Mouse (Mus musculus) MEL (cell line): ENCODE measurements around the gene Nipa1. TPM values are rescaled to one million over a fixed set of nuclear protein-coding genes. Genes with fewer than 3 reads are reported as not detected.

Experiments
- DNase-seq: peaks from one replicate; pipeline ENCODE4 v3.0.0; 2011; ENCODE audit warnings: low read depth, low spot score
- H3K27ac ChIP-seq: 2 replicates; pipeline ENCODE4 v1.5.1; 2012; ENCODE audit warnings: low read depth, mild to moderate bottlenecking, control low read depth, low read length, moderate library complexity; ENCODE audit not compliant: control insufficient read depth
- H3K27me3 ChIP-seq, 2 experiments: fragments of 150-350 bp in 1 of 2; sonication (generic) in 1 of 2; 2 replicates each; pipeline ENCODE4 v1.6.1; 2012; ENCODE audit warnings: low read length in 2 of 2, mild to moderate bottlenecking in 2 of 2, improper control_type of control experiment in 1 of 2, moderate library complexity in 1 of 2; ENCODE audit not compliant: insufficient read depth in 2 of 2, control insufficient read depth in 1 of 2
- H3K36me3 ChIP-seq, 2 experiments: 2 replicates each; pipeline ENCODE4 v1.6.1; 2012 to 2014; ENCODE audit warnings: low read length in 2 of 2, improper control_type of control experiment in 1 of 2, inconsistent platforms in 1 of 2, mild to moderate bottlenecking in 1 of 2; ENCODE audit not compliant: insufficient read depth in 2 of 2, control insufficient read depth in 1 of 2
- H3K4me1 ChIP-seq, 2 experiments: fragments of 150-350 bp in 1 of 2; sonication (generic) in 1 of 2; 2 replicates each; pipeline ENCODE4 v1.6.1; 2012; ENCODE audit warnings: low read length in 2 of 2, improper control_type of control experiment in 1 of 2, mild to moderate bottlenecking in 1 of 2; ENCODE audit not compliant: insufficient read depth in 2 of 2, control insufficient read depth in 1 of 2
- H3K4me3 ChIP-seq, 2 experiments: fragments of 150-350 bp in 1 of 2; sonication (generic) in 1 of 2; 2 replicates each; pipeline ENCODE4 v1.5.1; 2012; ENCODE audit warnings: low read depth in 2 of 2, low read length in 2 of 2, mild to moderate bottlenecking in 2 of 2, moderate library complexity in 2 of 2, control low read depth in 1 of 2, improper control_type of control experiment in 1 of 2; ENCODE audit not compliant: control insufficient read depth in 1 of 2, insufficient read depth in 1 of 2
- H3K79me2 ChIP-seq: 2 replicates; pipeline ENCODE4 v1.6.1; 2012; ENCODE audit warnings: mild to moderate bottlenecking, low read length, moderate library complexity; ENCODE audit not compliant: control insufficient read depth, poor library complexity, insufficient read depth
- H3K9ac ChIP-seq: 2 replicates; pipeline ENCODE4 v1.6.1; 2012; ENCODE audit warnings: low read depth, mild to moderate bottlenecking, control low read depth, low read length, moderate library complexity; ENCODE audit not compliant: control insufficient read depth, poor library complexity, severe bottlenecking
- H3K9me3 ChIP-seq: fragments of 150-350 bp; sonication (generic); replicated peaks from 2 replicates; pipeline ENCODE4 v1.6.1; 2012; ENCODE audit warnings: mild to moderate bottlenecking, low read length, improper control_type of control experiment, moderate library complexity; ENCODE audit not compliant: insufficient read depth
- BHLHE40 ChIP-seq: IDR thresholded peaks from 2 replicates; pipeline ENCODE4 v1.6.1; 2012; ENCODE audit warnings: low read depth, mild to moderate bottlenecking, inconsistent platforms, low read length, improper control_type of control experiment, borderline replicate concordance
- CHD1 ChIP-seq: IDR thresholded peaks from 2 replicates; pipeline ENCODE4 v1.6.1; 2012; ENCODE audit warnings: low read depth, mild to moderate bottlenecking, inconsistent platforms, low read length, improper control_type of control experiment
- CHD2 ChIP-seq: IDR thresholded peaks from 2 replicates; pipeline ENCODE4 v1.6.1; 2011; ENCODE audit warnings: low read length, improper control_type of control experiment
- CTCF ChIP-seq, 3 experiments: IDR thresholded peaks in 2 of 3; conservative IDR thresholded peaks in 1 of 3; 2 replicates each; pipeline ENCODE4 v1.5.1; 2011 to 2012; ENCODE audit warnings: low read length in 3 of 3, low read depth in 2 of 3, mild to moderate bottlenecking in 2 of 3, improper control_type of control experiment in 1 of 3, inconsistent platforms in 1 of 3, mixed read lengths in 1 of 3, moderate library complexity in 1 of 3; ENCODE audit not compliant: control insufficient read depth in 1 of 3, insufficient read depth in 1 of 3, poor library complexity in 1 of 3, severe bottlenecking in 1 of 3
- E2F4 ChIP-seq: IDR thresholded peaks from 2 replicates; pipeline ENCODE4 v1.6.1; 2011; ENCODE audit warnings: low read depth, low read length, improper control_type of control experiment, borderline replicate concordance
- EP300 ChIP-seq, 2 experiments: IDR thresholded peaks; 2 replicates each; pipeline ENCODE4 v1.6.1; 2011; ENCODE audit warnings: improper control_type of control experiment in 2 of 2, low read length in 2 of 2, low read depth in 1 of 2, mild to moderate bottlenecking in 1 of 2
- ETS1 ChIP-seq: IDR thresholded peaks from 2 replicates; pipeline ENCODE4 v1.6.1; 2012; ENCODE audit warnings: low read depth, mild to moderate bottlenecking, inconsistent platforms, low read length, improper control_type of control experiment, moderate library complexity
- GABPA ChIP-seq: IDR thresholded peaks from 2 replicates; pipeline ENCODE4 v1.6.1; 2012; ENCODE audit warnings: low read depth, mild to moderate bottlenecking, inconsistent platforms, low read length, improper control_type of control experiment, moderate library complexity
- GATA1 ChIP-seq: IDR thresholded peaks from 2 replicates; pipeline ENCODE4 v1.6.1; 2011; ENCODE audit warnings: low read depth, low read length, improper control_type of control experiment
- JUND ChIP-seq: IDR thresholded peaks from 2 replicates; pipeline ENCODE4 v1.6.1; 2011; ENCODE audit warnings: low read depth, mild to moderate bottlenecking, improper control_type of control experiment, low read length
- KAT2A ChIP-seq: conservative IDR thresholded peaks from 2 replicates; pipeline ENCODE4 v1.6.1; 2012; ENCODE audit warnings: low read depth, low read length, improper control_type of control experiment, inconsistent platforms
- MAX ChIP-seq: IDR thresholded peaks from 2 replicates; pipeline ENCODE4 v1.6.1; 2011; ENCODE audit warnings: low read length, improper control_type of control experiment
- MAZ ChIP-seq: IDR thresholded peaks from 2 replicates; pipeline ENCODE4 v1.6.1; 2012; ENCODE audit warnings: low read depth, mild to moderate bottlenecking, inconsistent platforms, low read length, improper control_type of control experiment
- MEF2A ChIP-seq: IDR thresholded peaks from 2 replicates; pipeline ENCODE4 v1.6.1; 2014; ENCODE audit warnings: low read depth, mild to moderate bottlenecking, inconsistent platforms, low read length, improper control_type of control experiment; ENCODE audit not compliant: poor library complexity, insufficient replicate concordance, severe bottlenecking; ENCODE audit errors: extremely low read depth
- MXI1 ChIP-seq: IDR thresholded peaks from 2 replicates; pipeline ENCODE4 v1.6.1; 2011; ENCODE audit warnings: mild to moderate bottlenecking, low read depth, low read length, improper control_type of control experiment
- MYB ChIP-seq: IDR thresholded peaks from 2 replicates; pipeline ENCODE4 v1.6.1; 2011; ENCODE audit warnings: mild to moderate bottlenecking, low read depth, low read length, improper control_type of control experiment
- MYC ChIP-seq: IDR thresholded peaks from 2 replicates; pipeline ENCODE4 v1.6.1; 2011; ENCODE audit warnings: low read depth, mild to moderate bottlenecking, low read length, improper control_type of control experiment, moderate library complexity
- NELFE ChIP-seq: IDR thresholded peaks from 2 replicates; pipeline ENCODE4 v1.6.1; 2011; ENCODE audit warnings: low read depth, low read length, improper control_type of control experiment
- NRF1 ChIP-seq: IDR thresholded peaks from 2 replicates; pipeline ENCODE4 v1.6.1; 2014; ENCODE audit warnings: low read depth, mild to moderate bottlenecking, inconsistent platforms, low read length, improper control_type of control experiment, moderate library complexity; ENCODE audit not compliant: poor library complexity, insufficient read depth, severe bottlenecking
- POLR2A ChIP-seq, 2 experiments: IDR thresholded peaks; 2 replicates each; pipeline ENCODE4 v1.6.1; 2011 to 2012; ENCODE audit warnings: low read length in 2 of 2, mild to moderate bottlenecking in 2 of 2, control low read depth in 1 of 2, improper control_type of control experiment in 1 of 2, low read depth in 1 of 2, moderate library complexity in 1 of 2; ENCODE audit not compliant: control insufficient read depth in 1 of 2, insufficient read depth in 1 of 2, poor library complexity in 1 of 2
- POLR2AphosphoS2 ChIP-seq: IDR thresholded peaks from 2 replicates; pipeline ENCODE4 v1.6.1; 2011; ENCODE audit warnings: low read length, improper control_type of control experiment
- RAD21 ChIP-seq: IDR thresholded peaks from 2 replicates; pipeline ENCODE4 v1.6.1; 2011; ENCODE audit warnings: mild to moderate bottlenecking, low read depth, low read length, improper control_type of control experiment
- RCOR1 ChIP-seq: IDR thresholded peaks from 2 replicates; pipeline ENCODE4 v1.6.1; 2012; ENCODE audit warnings: low read depth, mild to moderate bottlenecking, inconsistent platforms, low read length, improper control_type of control experiment
- SIN3A ChIP-seq: IDR thresholded peaks from 2 replicates; pipeline ENCODE4 v1.6.1; 2012; ENCODE audit warnings: low read length, improper control_type of control experiment, inconsistent platforms
- SMC3 ChIP-seq: IDR thresholded peaks from 2 replicates; pipeline ENCODE4 v1.6.1; 2011; ENCODE audit warnings: low read depth, low read length, improper control_type of control experiment
- TAL1 ChIP-seq: IDR thresholded peaks from 2 replicates; pipeline ENCODE4 v1.6.1; 2012; ENCODE audit warnings: mild to moderate bottlenecking, inconsistent platforms, low read length, moderate library complexity, mixed read lengths
- TBP ChIP-seq: IDR thresholded peaks from 2 replicates; pipeline ENCODE4 v1.8.0; 2011; ENCODE audit warnings: low read depth, low read length, improper control_type of control experiment
- TCF12 ChIP-seq: IDR thresholded peaks from 2 replicates; pipeline ENCODE4 v1.6.1; 2014; ENCODE audit warnings: low read depth, mild to moderate bottlenecking, inconsistent platforms, low read length, improper control_type of control experiment, moderate library complexity
- UBTF ChIP-seq: IDR thresholded peaks from 2 replicates; pipeline ENCODE4 v1.6.1; 2012; ENCODE audit warnings: low read depth, mild to moderate bottlenecking, inconsistent platforms, low read length, improper control_type of control experiment, moderate library complexity, borderline replicate concordance; ENCODE audit not compliant: insufficient read depth
- USF1 ChIP-seq: IDR thresholded peaks from 2 replicates; pipeline ENCODE4 v1.6.1; 2014; ENCODE audit warnings: low read depth, mild to moderate bottlenecking, inconsistent platforms, low read length, improper control_type of control experiment, moderate library complexity
- USF2 ChIP-seq, 2 experiments: IDR thresholded peaks; 2 replicates each; pipeline ENCODE4 v1.6.1; 2011 to 2012; ENCODE audit warnings: improper control_type of control experiment in 2 of 2, low read length in 2 of 2, borderline replicate concordance in 1 of 2, inconsistent platforms in 1 of 2, low read depth in 1 of 2, mild to moderate bottlenecking in 1 of 2; ENCODE audit not compliant: insufficient read depth in 1 of 2
- ZC3H11A ChIP-seq: IDR thresholded peaks from 2 replicates; pipeline ENCODE4 v1.6.1; 2012; ENCODE audit warnings: low read depth, mild to moderate bottlenecking, inconsistent platforms, low read length, improper control_type of control experiment
- ZNF384 ChIP-seq: IDR thresholded peaks from 2 replicates; pipeline ENCODE4 v1.6.1; 2012; ENCODE audit warnings: low read depth, mild to moderate bottlenecking, inconsistent platforms, low read length, improper control_type of control experiment
- polyA plus RNA-seq, 2 experiments: library from polyadenylated mRNA; stranded (reverse) in 1 of 2; unstranded in 1 of 2; fragments of >175 nt in 1 of 2; fragments of >200 nt in 1 of 2; gene quantifications; 2 replicates each; pipeline versions ENCODE4 v1.2.1 to v1.2.4; 2012; ENCODE audit warnings: low replicate concordance in 2 of 2, low read depth in 1 of 2; ENCODE audit not compliant: insufficient read length in 2 of 2, insufficient read depth in 1 of 2, missing spikeins in 1 of 2
- total RNA-seq: library from RNA; depleted of rRNA; stranded (reverse); fragments of 300-350 nt; gene quantifications from 2 replicates; pipeline ENCODE4 v1.2.3, GENCODE M21; 2012

The Nipa1 gene
- total and polyA plus RNA-seq, 3 experiments: 13.0 to 14.8 TPM; not detected in 1

DNA sequence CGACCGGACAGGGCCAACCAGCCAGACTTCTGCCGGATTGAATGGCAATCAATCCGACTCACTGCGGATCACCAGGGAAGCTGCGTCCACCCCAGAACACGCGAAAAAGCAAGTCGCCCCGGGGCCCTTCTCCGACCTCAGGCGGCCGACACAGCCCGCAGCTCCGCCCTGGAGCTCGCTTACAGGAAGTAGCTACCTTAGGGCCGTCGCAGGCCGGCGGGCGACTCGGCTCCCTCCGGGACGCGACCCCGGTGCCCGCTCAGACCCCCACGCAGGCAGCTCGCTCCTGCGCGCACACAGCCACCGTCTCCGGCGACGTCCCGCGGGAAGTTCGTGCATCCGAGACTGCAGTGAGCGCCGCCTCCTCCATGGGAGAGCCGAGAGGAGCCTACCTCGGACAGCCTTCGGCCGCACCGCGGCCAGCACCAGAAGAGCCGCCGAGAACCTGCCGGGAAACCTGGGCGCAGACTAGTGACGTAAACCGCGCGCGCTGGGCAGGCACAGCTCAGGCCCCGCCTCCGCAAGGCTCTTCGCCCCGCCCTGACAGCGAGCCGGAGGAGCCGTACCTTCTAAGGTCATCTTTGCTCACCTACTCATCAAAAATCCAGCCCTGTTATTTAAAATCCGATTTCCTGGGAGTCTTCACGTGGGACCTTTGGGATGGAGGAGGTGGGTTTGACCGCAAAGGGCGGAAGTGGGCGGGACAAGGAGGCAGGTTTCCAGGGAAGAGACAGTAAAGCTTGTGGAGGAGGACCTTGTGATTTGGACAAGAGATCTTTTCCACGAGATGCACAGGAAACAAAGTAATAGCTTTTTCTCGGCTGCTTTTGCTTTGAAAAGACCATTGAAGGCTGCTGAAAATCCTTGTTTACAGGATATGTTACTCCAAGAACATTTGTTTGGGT, 57.5 kb downstream of the Nipa1 start, which contains the start of gene Nipa2 (continued):
- TF ChIP-seq TAL1: no peak
- no peak for TF ChIP-seq UBTF
- TF ChIP-seq GATA1: no peak
- no peak for TF ChIP-seq MEF2A
- TF ChIP-seq NRF1: no peak; the same call in 1 of the 2 replicates
- no peak; the same call in 1 of the 2 replicates for TF ChIP-seq KAT2A
- no peak for TF ChIP-seq ZC3H11A
- no peak for TF ChIP-seq RAD21
- TF ChIP-seq MAZ: peak; percentile 38; the same call in 1 of the 2 replicates
- TF ChIP-seq MAX: no peak
- TF ChIP-seq TBP: no peak
- TF ChIP-seq MYB: no peak
- no peak for TF ChIP-seq JUND
- TF ChIP-seq GABPA: no peak
- TF ChIP-seq BHLHE40: no peak
- peak; percentile 90 for TF ChIP-seq NELFE
- TF ChIP-seq E2F4: peak; percentile 75; the same call in 1 of the 2 replicates
- TF ChIP-seq POLR2A (IDR thresholded peaks at IDR 0.05; ENCODE audit: control insufficient read depth in 1 of 2, insufficient read depth in 1 of 2, low read depth in 1 of 2, low read length in 2 of 2, poor library complexity in 1 of 2): peak; percentile 90
- no peak for TF ChIP-seq CTCF (IDR thresholded peaks at IDR 0.05 in 2 of 3, conservative IDR thresholded peaks at IDR 0.05 in 1 of 3; ENCODE audit: control insufficient read depth in 1 of 3, insufficient read depth in 1 of 3, low read depth in 2 of 3, low read length in 3 of 3, poor library complexity in 1 of 3, severe bottlenecking in 1 of 3)

GRCm38 (mm10) chr7:55960506-55960905, 59.2 kb downstream of the Nipa1 start:
- no peak for DNase-seq
- H3K4me3 ChIP-seq: no peak overlapping the region
- TF ChIP-seq UBTF (no peak), JUND (no peak), RCOR1 (no peak), USF1 (no peak), KAT2A (no peak), MEF2A (no peak), ETS1 (no peak), CHD1 (no peak), NELFE (no peak), TCF12 (no peak), SIN3A (no peak), MYC (no peak), ZNF384 (no peak), POLR2AphosphoS2 (no peak), CHD2 (no peak), SMC3 (no peak), MXI1 (no peak), USF2 (IDR thresholded peaks at IDR 0.05; ENCODE audit: borderline replicate concordance in 1 of 2, insufficient read depth in 1 of 2, low read depth in 1 of 2, low read length in 2 of 2) (no peak), EP300 (IDR thresholded peaks at IDR 0.05; ENCODE audit: low read depth in 1 of 2, low read length in 2 of 2) (no peak)
- TF ChIP-seq, all 39 proteins: peak for 0
- Histone ChIP-seq H3K9me3 (no peaks in the 10 kb centered on the region), H3K36me3 (peaks cover 0 to 27% of the 10 kb centered on the region in 2 experiments; a peak in 3 of 4 replicates), H3K79me2 (peaks cover 34% of the 10 kb centered on the region), H3K4me1 (peaks cover 2 to 15% of the 10 kb centered on the region in 2 experiments; a peak in 3 of 4 replicates), H3K27ac (no peak overlapping the region), H3K27me3 (no peaks in the 10 kb centered on the region), H3K9ac (no peak overlapping the region)
